Mouse (Mus musculus) kidney, embryonic 16.5 days (tissue): ENCODE measurements around the gene Irf1. TPM values are rescaled to one million over a fixed set of nuclear protein-coding genes. Genes with fewer than 3 reads are reported as not detected.
"Not testable (repeated sequence)": the region's sequence is repeated elsewhere in the genome, so short reads cannot be mapped to it uniquely, and the experiment has no call there.

Source experiments
- ATAC-seq: fragments of 200-750 bp; cut with Nextera tagmentation; 2 replicates; pipeline ENCODE4 v1.8.0; 2017; ENCODE audit warnings: moderate TSS enrichment; ENCODE audit not compliant: low FRiP score, low TSS enrichment
- H3K27ac ChIP-seq: fragments of 300-500 bp; sonication (generic); 2 replicates; pipeline ENCODE4 v1.5.1; 2014; ENCODE audit warnings: low read length
- H3K27me3 ChIP-seq: fragments of 300-500 bp; sonication (generic); 2 replicates; pipeline ENCODE4 v1.6.1; 2014; ENCODE audit warnings: low read length, control low read depth, mixed read lengths; ENCODE audit not compliant: insufficient read depth
- H3K36me3 ChIP-seq: fragments of 300-500 bp; sonication (generic); 2 replicates; pipeline ENCODE4 v1.6.1; 2014; ENCODE audit warnings: low read length, control low read depth, mixed read lengths; ENCODE audit not compliant: insufficient read depth
- H3K4me1 ChIP-seq: fragments of 300-500 bp; sonication (generic); 2 replicates; pipeline ENCODE4 v1.6.1; 2014; ENCODE audit warnings: low read length, control low read depth, mixed read lengths; ENCODE audit not compliant: insufficient read depth
- H3K4me2 ChIP-seq: fragments of 300-500 bp; sonication (generic); replicated peaks from 2 replicates; pipeline ENCODE4 v1.6.1; 2014; ENCODE audit warnings: low read depth, low read length
- H3K4me3 ChIP-seq: fragments of 300-500 bp; sonication (generic); 2 replicates; pipeline ENCODE4 v1.5.1; 2014; ENCODE audit warnings: mild to moderate bottlenecking, low read length
- H3K9ac ChIP-seq: fragments of 300-500 bp; sonication (generic); replicated peaks from 2 replicates; pipeline ENCODE4 v1.6.1; 2014; ENCODE audit warnings: low read length
- H3K9me3 ChIP-seq: fragments of 300-500 bp; sonication (generic); 2 replicates; pipeline ENCODE4 v1.6.1; 2016; ENCODE audit warnings: low read length, control low read depth
- WGBS: fragments of 180-500 bp; shearing (Covaris S2); extraction: QIAGEN DNeasy Blood & Tissue Kit; methylation state at CpG from one replicate; pipeline ENCODE4 v1.1.7; 2014; 5-methylcytosine and 5-hydroxymethylcytosine counted together
- polyA plus RNA-seq: library from polyadenylated mRNA; unstranded; fragments of >200 nt; fragmentation: Nextera tagmentation; extraction: Ambion mirVana; gene quantifications from 2 replicates; pipeline ENCODE4 v1.2.1, GENCODE M21; 2015

The Irf1 gene
- polyA plus RNA-seq, 1 experiment from 2014 or later = 16.9 TPM

DNA sequence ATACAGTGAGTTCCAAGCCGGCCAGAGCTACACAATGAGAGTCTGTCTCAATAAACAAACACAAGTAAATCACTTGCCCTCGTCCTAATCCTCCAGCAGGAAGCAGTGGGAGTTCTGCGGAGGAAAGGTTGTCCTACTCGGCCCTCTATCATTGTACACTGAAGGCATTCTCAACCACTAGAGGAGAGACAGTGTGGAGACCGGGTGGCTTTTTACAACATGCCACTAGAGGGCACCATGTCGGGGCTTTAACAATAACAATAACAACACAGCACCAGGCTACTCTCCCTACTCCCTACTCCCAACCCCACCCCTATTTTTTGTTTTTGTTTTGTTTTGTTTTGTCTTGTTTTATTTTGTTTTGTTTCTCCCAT lies 32.3 kb upstream of the Irf1 start:
- Histone ChIP-seq H3K27ac (0 out of 2 replicates have a peak overlapping the region, but pooled peaks have one; percentile 9), H3K9ac (no peak overlapping the region), H3K4me2 (no peak overlapping the region), H3K36me3 (no peaks in the 10 kb centered on the region), H3K9me3 (no peaks in the 10 kb centered on the region), H3K27me3 (no peaks in the 10 kb centered on the region), H3K4me3 (no peak overlapping the region), H3K4me1 (no peaks in the 10 kb centered on the region)
- peak; percentile 62; the same call in 1 of the 2 replicates for ATAC-seq
- 31% methylated on average over 6 of the region's 6 CpGs for WGBS

DNA sequence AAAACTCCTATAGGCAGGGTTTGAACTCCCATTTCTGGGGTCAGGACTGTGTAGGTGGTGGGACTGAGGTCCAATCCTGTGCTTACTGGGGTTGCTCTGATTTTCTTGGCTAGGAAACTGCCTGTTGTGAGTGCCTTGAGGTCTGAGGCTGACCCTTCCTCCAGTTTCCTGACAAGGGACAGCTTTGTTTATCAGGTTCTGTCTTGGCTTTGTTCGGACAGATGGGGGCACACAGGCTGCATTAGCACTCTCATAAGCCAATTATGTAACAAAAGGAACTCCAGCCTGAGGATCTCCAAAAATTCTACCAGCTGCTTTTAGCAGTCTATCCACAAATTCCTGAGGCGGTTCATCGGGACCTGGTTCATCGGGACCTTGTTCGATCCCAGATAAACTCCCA lies 27.5 kb upstream of the Irf1 start:
- H3K9ac ChIP-seq = no peak overlapping the region
- H3K36me3 ChIP-seq = no peaks in the 10 kb centered on the region
- no peak overlapping the region for H3K4me3 ChIP-seq
- no peaks in the 10 kb centered on the region for H3K27me3 ChIP-seq
- no peak overlapping the region for H3K4me2 ChIP-seq
- ATAC-seq = no peak
- H3K9me3 ChIP-seq = no peaks in the 10 kb centered on the region
- WGBS = 51% methylated on average over 5 of the region's 5 CpGs
- no peaks in the 10 kb centered on the region for H3K4me1 ChIP-seq
- no peak overlapping the region for H3K27ac ChIP-seq

DNA sequence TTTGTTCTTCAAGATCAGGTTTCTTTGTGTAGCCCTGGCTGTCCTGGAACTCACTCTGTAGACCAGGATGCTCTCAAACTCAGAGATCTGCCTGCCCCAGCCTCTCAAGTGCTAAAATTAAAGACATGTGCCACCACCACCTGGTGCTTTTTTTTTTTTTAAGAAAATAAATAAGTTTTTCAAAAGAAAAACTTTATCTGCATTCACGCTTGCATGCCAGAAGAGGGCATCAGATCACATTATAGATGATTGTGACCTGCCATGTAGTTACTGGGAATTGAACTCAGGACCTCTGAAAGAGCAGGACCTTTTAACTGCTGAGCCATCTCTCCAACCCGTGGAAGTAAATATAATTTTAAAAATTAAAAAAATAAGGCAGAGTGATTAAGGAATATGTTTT lies 24.6 kb upstream of the Irf1 start:
- Histone ChIP-seq H3K27ac (no peak overlapping the region), H3K36me3 (no peaks in the 10 kb centered on the region), H3K27me3 (no peaks in the 10 kb centered on the region), H3K4me1 (no peaks in the 10 kb centered on the region), H3K4me3 (no peak overlapping the region), H3K9ac (no peak overlapping the region), H3K9me3 (no peaks in the 10 kb centered on the region), H3K4me2 (no peak overlapping the region)
- no peak for ATAC-seq
- WGBS = 87% methylated on average over 2 of the region's 2 CpGs

DNA sequence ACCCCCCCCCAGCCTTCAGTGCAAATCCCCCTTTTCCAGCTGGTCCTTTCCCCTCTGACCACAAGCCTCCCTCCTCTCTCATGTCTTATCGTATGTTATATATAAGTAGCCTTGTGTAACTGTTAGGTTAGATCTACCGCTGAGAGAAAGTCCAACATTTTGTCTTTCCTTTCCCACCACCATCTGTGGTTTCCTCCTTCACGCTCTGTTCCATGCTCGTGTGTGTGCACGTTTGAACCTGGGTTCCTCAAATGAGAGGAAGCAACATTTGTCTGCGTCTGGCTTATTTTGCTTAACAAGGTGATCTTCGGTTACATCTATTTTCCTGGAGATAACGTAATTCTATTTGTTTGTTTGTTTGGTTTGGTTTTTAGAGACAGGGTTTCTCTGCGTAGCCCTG lies 21.8 kb upstream of the Irf1 start:
- no peak for ATAC-seq
- WGBS = 86% methylated on average over 9 of the region's 9 CpGs

DNA sequence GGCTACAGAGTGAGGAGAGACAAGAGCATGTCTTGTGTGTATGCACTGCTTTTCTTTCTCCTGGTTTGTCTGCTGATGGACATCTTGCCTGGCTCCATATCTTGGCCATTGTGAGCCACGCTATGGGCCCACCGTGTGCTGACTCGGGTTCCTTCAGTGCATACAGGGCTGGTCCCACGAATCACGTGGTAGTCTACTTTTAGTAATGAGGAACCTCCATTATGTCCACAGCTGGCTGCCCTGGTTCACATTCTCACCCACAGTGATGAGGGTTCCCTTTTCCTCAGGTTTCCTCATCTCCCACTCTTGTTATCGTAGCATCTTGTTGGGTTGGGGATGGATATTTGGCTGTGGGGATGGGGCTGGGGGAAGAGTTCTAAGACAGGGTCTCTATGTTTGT lies 21.2 kb upstream of the Irf1 start:
- Histone ChIP-seq H3K27ac (no peak overlapping the region), H3K4me1 (no peaks in the 10 kb centered on the region)

More for the DNA sequence above, 21.8 kb upstream of the Irf1 start:
- no peaks in the 10 kb centered on the region for H3K36me3 ChIP-seq
- H3K4me1 ChIP-seq = no peaks in the 10 kb centered on the region
- no peak overlapping the region for H3K27ac ChIP-seq
- no peaks in the 10 kb centered on the region for H3K27me3 ChIP-seq
- H3K4me3 ChIP-seq = no peak overlapping the region
- no peak overlapping the region for H3K9ac ChIP-seq
- no peak overlapping the region for H3K4me2 ChIP-seq
- H3K9me3 ChIP-seq = no peaks in the 10 kb centered on the region

DNA sequence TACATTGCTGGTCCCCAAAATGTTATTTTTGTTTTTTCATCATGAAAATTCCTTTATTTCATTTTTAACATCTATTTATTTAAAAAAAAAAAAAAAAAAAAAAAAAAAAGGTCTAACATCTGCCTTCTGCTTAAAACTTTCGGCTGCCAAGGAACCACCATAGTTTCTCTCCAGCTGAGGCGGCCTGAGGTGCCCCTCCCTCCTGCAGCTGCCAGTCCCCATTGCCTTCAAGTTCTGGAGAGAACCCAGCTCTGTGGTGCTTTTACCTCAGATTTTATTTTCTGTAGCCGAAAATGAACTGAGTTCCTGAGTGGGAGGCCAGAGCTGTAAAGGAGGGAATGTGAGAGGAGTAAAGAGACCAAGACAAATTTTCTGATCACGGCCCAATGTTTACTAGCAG lies 20.5 kb upstream of the Irf1 start:
- no peak overlapping the region for H3K4me3 ChIP-seq
- H3K4me1 ChIP-seq = no peaks in the 10 kb centered on the region
- H3K9me3 ChIP-seq = no peaks in the 10 kb centered on the region; the same call in 1 of the 2 replicates
- H3K27ac ChIP-seq = no peak overlapping the region
- no peak overlapping the region for H3K4me2 ChIP-seq
- WGBS = 64% methylated on average over 4 of the region's 4 CpGs
- ATAC-seq = no peak
- no peak overlapping the region for H3K9ac ChIP-seq
- no peaks in the 10 kb centered on the region for H3K27me3 ChIP-seq
- no peaks in the 10 kb centered on the region for H3K36me3 ChIP-seq

More for the DNA sequence above, 21.2 kb upstream of the Irf1 start:
- Histone ChIP-seq H3K9me3 (no peaks in the 10 kb centered on the region; the same call in 1 of the 2 replicates), H3K36me3 (no peaks in the 10 kb centered on the region), H3K4me2 (no peak overlapping the region), H3K9ac (no peak overlapping the region), H3K4me3 (no peak overlapping the region), H3K27me3 (no peaks in the 10 kb centered on the region)
- no peak for ATAC-seq
- whole genome bisulfite sequencing = 88% methylated on average over 6 of the region's 6 CpGs

DNA sequence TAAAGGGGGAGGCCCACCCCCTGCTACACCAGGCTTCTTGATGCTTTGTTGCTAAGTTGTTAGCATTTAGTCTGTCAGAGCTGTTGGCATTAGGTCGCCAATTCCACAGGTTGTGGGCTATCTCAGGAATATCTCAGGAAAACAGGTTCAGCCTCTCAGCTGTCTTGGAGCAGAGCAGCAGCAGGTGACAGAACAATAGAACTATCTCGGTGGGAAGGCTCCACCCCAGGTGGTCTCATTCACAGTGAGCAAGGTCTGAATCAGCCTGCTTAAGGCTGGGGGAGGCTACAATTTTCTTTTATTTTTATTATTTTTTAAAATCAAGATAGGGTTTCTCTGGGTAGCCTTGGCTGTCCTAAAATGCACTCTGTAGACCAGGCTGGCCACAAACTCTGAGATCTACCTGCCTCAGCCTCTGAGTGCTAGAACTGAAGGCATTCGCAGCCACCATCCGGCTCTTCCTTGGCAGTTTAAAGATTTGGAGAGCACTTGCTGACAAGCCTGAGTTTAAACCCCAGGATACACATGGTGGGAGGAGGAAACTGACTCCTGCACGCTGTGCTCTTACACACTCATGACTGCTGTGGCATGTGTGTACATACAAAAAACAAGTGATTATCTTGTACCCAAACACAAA lies 20.0 kb upstream of the Irf1 start:
- Histone ChIP-seq H3K4me2 (no peak overlapping the region), H3K27ac (no peak overlapping the region), H3K9ac (no peak overlapping the region), H3K4me1 (no peaks in the 10 kb centered on the region), H3K27me3 (no peaks in the 10 kb centered on the region), H3K4me3 (no peak overlapping the region), H3K36me3 (no peaks in the 10 kb centered on the region), H3K9me3 (no peaks in the 10 kb centered on the region; the same call in 1 of the 2 replicates)
- WGBS = 57% methylated on average over 5 of the region's 5 CpGs
- ATAC-seq = no peak

DNA sequence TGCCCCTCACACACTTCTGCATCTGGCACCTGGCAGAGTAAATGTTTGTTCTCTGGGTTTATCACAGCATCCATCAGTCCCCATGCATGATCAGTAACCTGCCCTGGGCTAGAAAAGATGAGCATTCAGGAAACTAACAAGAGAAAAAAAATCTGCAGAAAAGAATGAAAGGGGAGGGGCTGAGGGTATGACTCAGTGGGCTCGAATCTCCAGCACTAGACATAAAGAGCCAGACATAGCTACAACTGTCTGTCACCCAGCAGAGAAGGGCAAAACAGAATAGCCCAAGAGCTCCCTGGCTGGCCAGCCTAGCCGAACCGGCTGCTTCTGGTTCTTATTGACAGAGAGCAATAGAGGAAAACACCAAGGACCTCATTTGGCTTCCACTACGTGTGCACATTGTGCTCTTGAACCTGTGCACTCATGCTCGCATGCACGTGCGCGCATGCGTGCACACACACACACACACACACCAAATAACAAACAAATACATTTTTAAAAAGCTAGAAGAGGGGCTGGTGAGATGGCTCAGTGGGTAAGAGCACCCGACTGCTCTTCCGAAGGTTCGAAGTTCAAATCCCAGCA lies 14.7 kb upstream of the Irf1 start:
- Histone ChIP-seq H3K36me3 (no peaks in the 10 kb centered on the region), H3K9me3 (no peaks in the 10 kb centered on the region; the same call in 1 of the 2 replicates), H3K4me3 (no peak overlapping the region), H3K27me3 (no peaks in the 10 kb centered on the region), H3K9ac (no peak overlapping the region), H3K4me1 (peaks cover 18% of the 10 kb centered on the region), H3K4me2 (no peak overlapping the region), H3K27ac (no peak overlapping the region)
- no peak for ATAC-seq
- 74% methylated on average over 12 of the region's 12 CpGs for WGBS

DNA sequence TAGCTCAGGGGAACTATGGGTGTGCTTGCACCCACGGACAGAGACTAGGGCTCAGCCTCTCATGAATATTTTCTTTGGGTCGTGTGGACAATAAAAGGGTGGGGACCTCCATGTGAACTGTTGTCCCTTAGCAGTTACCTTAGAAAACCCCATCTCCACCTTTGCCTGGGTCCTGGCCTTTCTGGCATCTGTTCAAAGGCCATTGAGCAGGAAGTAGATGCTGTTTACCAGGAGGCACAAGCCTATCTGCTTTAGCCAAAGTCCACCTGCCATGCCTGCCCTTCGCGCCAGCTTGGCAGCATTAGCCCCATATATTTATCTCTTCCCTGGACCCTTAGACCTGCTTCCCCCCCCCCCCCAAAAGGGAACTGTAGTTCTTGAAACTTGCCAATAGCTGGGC lies 12.2 kb upstream of the Irf1 start:
- Histone ChIP-seq H3K9ac (no peak overlapping the region), H3K4me3 (no peak overlapping the region), H3K4me2 (no peak overlapping the region), H3K27me3 (no peaks in the 10 kb centered on the region), H3K27ac (no peak overlapping the region), H3K36me3 (no peaks in the 10 kb centered on the region), H3K4me1 (peaks cover 38% of the 10 kb centered on the region), H3K9me3 (no peaks in the 10 kb centered on the region; the same call in 1 of the 2 replicates)
- WGBS = 89% methylated on average over 4 of the region's 4 CpGs
- ATAC-seq = no peak

DNA sequence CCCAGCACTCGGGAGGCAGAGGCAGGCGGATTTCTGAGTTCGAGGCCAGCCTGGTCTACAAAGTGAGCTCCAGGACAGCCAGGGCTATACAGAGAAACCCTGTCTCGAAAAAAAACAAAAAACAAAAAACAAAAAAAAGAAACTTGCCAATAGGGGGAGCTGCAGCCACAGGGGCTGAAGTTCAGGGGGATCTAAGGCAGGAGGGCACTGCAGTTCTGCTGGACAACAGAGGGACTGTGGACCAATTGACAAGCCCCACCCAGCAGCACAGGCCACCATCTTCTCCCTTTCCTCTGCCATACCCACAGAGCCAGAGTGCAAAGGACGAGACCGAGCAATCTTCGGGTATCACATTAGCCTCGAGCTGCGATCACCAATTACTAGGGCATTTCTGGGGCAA lies 11.8 kb upstream of the Irf1 start:
- not testable (repeated sequence) for H3K4me3 ChIP-seq, H3K4me2 ChIP-seq, ATAC-seq, H3K27me3 ChIP-seq, H3K36me3 ChIP-seq, H3K27ac ChIP-seq, H3K9ac ChIP-seq, H3K9me3 ChIP-seq
- peaks cover 43% of the 10 kb centered on the region for H3K4me1 ChIP-seq
- WGBS = 70% methylated on average over 8 of the region's 9 CpGs
